Mouse (Mus musculus) lung, postnatal 0 days (tissue): Measurements from ENCODE around the gene Gdf10.

ENCODE experiments used
- CTCF ChIP-seq: IDR thresholded peaks from 2 replicates; pipeline ENCODE4 v1.5.1; 2016; ENCODE audit warnings: antibody characterized with exemption, mild to moderate bottlenecking
- EP300 ChIP-seq: IDR thresholded peaks from 2 replicates; pipeline ENCODE4 v1.6.1; 2016; ENCODE audit warnings: antibody characterized with exemption, mild to moderate bottlenecking, control low read depth

- TF ChIP-seq CTCF (no peak), EP300 (no peak)
Measured at GRCm38 (mm10) chr14:33880236-33880635, 43.2 kb upstream of the Gdf10 start.
